Mouse (Mus musculus) ovary, postnatal 36 days (tissue): ENCODE measurements at regions not wholly inside any gene's neighbourhood (a gene's known extent, or its start where the extent isn't known, plus 50 kb on each side); places are given as distances from the start of the nearest gene placed in this dataset.

Source experiments
- DNase-seq: peaks from one replicate; pipeline ENCODE4 v3.0.0; 2022; ENCODE audit warnings: low spot score, mixed read lengths

GRCm38 (mm10) chr13:35079685-35080084 lies 52.8 kb upstream of the Eci2 start:
- DNase-seq, result no peak

GRCm38 (mm10) chr13:35085386-35085785 lies 58.5 kb upstream of the Eci2 start:
- DNase-seq, result no peak

- DNase-seq, result peak; percentile 81
Observed at GRCm38 (mm10) chr13:35087246-35088040, 60.5 kb upstream of the Eci2 start.

- DNase-seq, result no peak
Observed at GRCm38 (mm10) chr13:35091155-35091554, 64.3 kb upstream of the Eci2 start.

GRCm38 (mm10) chr13:35119782-35120181 lies 92.9 kb upstream of the Eci2 start:
- no peak for DNase-seq

GRCm38 (mm10) chr13:35129475-35129874 lies 102.6 kb upstream of the Eci2 start:
- no peak for DNase-seq

GRCm38 (mm10) chr13:35131272-35132185 lies 104.6 kb upstream of the Eci2 start:
- DNase-seq, result no peak

GRCm38 (mm10) chr13:35151629-35152028 lies 124.7 kb upstream of the Eci2 start:
- no peak for DNase-seq

- no peak for DNase-seq
Observed at GRCm38 (mm10) chr13:35159456-35159855, 132.6 kb upstream of the Eci2 start.

GRCm38 (mm10) chr13:35160767-35161166 lies 133.9 kb upstream of the Eci2 start:
- no peak for DNase-seq

GRCm38 (mm10) chr13:35166080-35166479 lies 139.2 kb upstream of the Eci2 start:
- DNase-seq, result peak; percentile 32

GRCm38 (mm10) chr13:35166831-35167541 lies 140.1 kb upstream of the Eci2 start:
- no peak for DNase-seq

GRCm38 (mm10) chr13:35171562-35172254 lies 144.8 kb upstream of the Eci2 start:
- peak; percentile 60 for DNase-seq

GRCm38 (mm10) chr13:35173522-35173921 lies 146.6 kb upstream of the Eci2 start:
- DNase-seq, result no peak

GRCm38 (mm10) chr13:35175587-35175986 lies 148.7 kb upstream of the Eci2 start:
- DNase-seq, result no peak

GRCm38 (mm10) chr13:35177305-35177704 lies 150.4 kb upstream of the Eci2 start:
- DNase-seq, result no peak

GRCm38 (mm10) chr13:35189028-35189711 lies 162.3 kb upstream of the Eci2 start:
- peak; percentile 11 for DNase-seq

- DNase-seq, result no peak
Observed at GRCm38 (mm10) chr13:35202069-35202468, 175.2 kb upstream of the Eci2 start.

GRCm38 (mm10) chr13:35208319-35208718 lies 181.4 kb upstream of the Eci2 start:
- DNase-seq, result no peak

- DNase-seq, result no peak
Observed at GRCm38 (mm10) chr13:35209551-35209950, 182.7 kb upstream of the Eci2 start.

GRCm38 (mm10) chr13:35211834-35212233 lies 184.9 kb upstream of the Eci2 start:
- DNase-seq, result no peak
